Mouse (Mus musculus): ENCODE measurements around the gene Cyp2s1. TPM values are rescaled to one million over a fixed set of nuclear protein-coding genes. Genes with fewer than 3 reads are reported as not detected.

Cyp2s1 gene
- polyA plus RNA-seq, 1 experiment: 3.6 TPM

Other genes with a start within 250 kb of the Cyp2s1 start
- gene Erich4, start 201.0 kb downstream of the Cyp2s1 start, polyA plus RNA-seq (2012; rRNA removed): 0.15 and 0.36 TPM in 2 replicates
- 78.7 and 82.1 TPM in 2 replicates for gene Dmac2, start 197.5 kb downstream of the Cyp2s1 start, polyA plus RNA-seq (2012; rRNA removed)
- 0.95 and 1.1 TPM in 2 replicates for gene B3gnt8, start 190.3 kb downstream of the Cyp2s1 start, polyA plus RNA-seq (2012; rRNA removed)
- gene Bckdha, start 157.9 kb downstream of the Cyp2s1 start, polyA plus RNA-seq (2012; rRNA removed): 67.9 and 71.9 TPM in 2 replicates
- gene Exosc5, start 157.7 kb downstream of the Cyp2s1 start, polyA plus RNA-seq (2012; rRNA removed): 33.9 TPM in 2 replicates
- 49.8 and 52.0 TPM in 2 replicates for gene Tmem91, start 141.7 kb downstream of the Cyp2s1 start, polyA plus RNA-seq (2012; rRNA removed)
- 54.8 and 62.4 TPM in 2 replicates for gene B9d2, start 136.1 kb downstream of the Cyp2s1 start, polyA plus RNA-seq (2012; rRNA removed)
- gene Tgfb1, start 129.9 kb downstream of the Cyp2s1 start, polyA plus RNA-seq (2012; rRNA removed): 7.0 and 7.2 TPM in 2 replicates
- gene Ccdc97, start 97.8 kb downstream of the Cyp2s1 start, polyA plus RNA-seq (2012; rRNA removed): 60.3 and 64.0 TPM in 2 replicates
- 47.2 and 47.7 TPM in 2 replicates for gene Hnrnpul1, start 62.2 kb downstream of the Cyp2s1 start, polyA plus RNA-seq (2012; rRNA removed)
- gene Axl, start 28.2 kb downstream of the Cyp2s1 start, polyA plus RNA-seq (2012; rRNA removed): 32.3 and 34.9 TPM in 2 replicates
- 0.08 TPM in 1 of 2 replicates, not detected in the other for gene Cyp2b10, start 80.7 kb upstream of the Cyp2s1 start, polyA plus RNA-seq (2012; rRNA removed)
- not detected in 2 replicates for gene Cyp2b13, start 244.6 kb upstream of the Cyp2s1 start, polyA plus RNA-seq (2012; rRNA removed)

Measured in frontal cortex, adult 2 months (tissue).